Mouse (Mus musculus) A20 (cell line): ENCODE measurements around the gene Gm10428.

Experiments used
- DNase-seq: peaks from one replicate; pipeline ENCODE4 v3.0.0-alpha.2; 2011; ENCODE audit warnings: low read depth, low spot score

Gene Gm10428

DNA sequence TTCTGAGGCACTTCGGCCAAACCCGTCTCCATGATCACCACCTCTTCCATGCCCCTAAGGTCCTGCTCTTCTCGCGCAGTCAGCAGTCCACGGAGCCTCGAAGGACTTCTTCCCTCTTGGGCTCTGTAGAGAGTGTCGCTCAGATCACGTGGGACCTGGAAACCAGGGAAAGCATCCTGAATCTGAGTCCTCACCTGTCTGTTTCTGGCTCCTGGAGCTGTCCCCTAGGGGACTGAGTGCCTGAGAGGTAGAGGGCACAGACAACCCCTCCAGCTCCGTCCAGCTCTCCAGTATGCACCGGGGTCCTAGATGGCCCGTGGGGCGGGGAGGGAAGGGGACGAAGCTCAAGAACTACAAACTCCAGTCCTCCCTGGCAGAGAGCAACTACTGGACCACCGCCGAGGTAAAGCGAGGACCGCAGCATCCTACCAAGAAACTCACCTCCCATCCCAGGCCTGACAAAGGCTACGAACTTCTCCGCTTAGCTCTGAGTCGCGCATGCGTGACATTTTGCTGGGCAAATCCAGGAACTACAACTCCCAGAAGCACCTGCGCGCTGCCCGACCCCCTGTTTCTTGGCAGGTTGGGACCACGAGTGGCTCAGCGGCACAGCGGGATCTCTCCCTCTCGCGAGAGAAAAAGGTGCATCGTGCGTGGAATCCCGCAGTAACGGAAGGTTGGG, 36.2 kb downstream of the Gm10428 start, which contains the start of gene Zfp286:
TSS of gene Zfp286 (minus strand) at position 528 of the 682 bp plus-strand sequence.
- no peak for DNase-seq

DNA sequence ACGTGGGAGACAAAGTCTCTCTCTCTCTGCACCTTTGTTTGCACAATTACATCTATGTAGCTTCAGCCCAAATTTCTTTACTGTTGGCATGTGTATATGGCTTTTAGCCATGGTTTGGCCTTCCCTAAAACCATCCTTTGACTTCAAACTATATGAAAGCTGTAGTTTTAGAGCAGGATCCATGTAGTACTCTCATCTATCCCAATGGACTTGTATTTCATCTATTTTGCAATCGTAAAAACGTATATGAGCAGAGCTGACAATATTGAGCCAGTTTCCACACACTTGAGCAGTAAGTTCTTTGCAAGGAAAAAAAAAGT, 36.7 kb downstream of the Gm10428 start:
- no peak for DNase-seq
